ENCODE assay signal across 1 mouse cellular context in genomic region chr15:81891140-81891802, GRCm38 (mm10).
TF ChIP-seq lines count a peak whose summit lies in the region.

No protein-coding gene starts in this region.

TF ChIP-seq in ES-E14, 5 proteins besides CTCF, POLR2A, EP300 and RAD21 (continued from another document):
- TF ChIP-seq ZNF384 (IDR thresholded peaks at IDR 0.05; ENCODE audit: low read depth, low read length) (no peak; the same call in 1 of the 2 replicates), HCFC1 (IDR thresholded peaks at IDR 0.05; ENCODE audit: borderline replicate concordance, insufficient read depth, low read length) (no peak), CHD2 (IDR thresholded peaks at IDR 0.05; ENCODE audit: low read depth, low read length) (no peak), ZC3H11A (IDR thresholded peaks at IDR 0.05; ENCODE audit: borderline replicate concordance, low read depth, low read length) (no peak)
